Mouse (Mus musculus) thymus, adult 2 months (tissue): ENCODE results near the gene Lag3. TPM values are rescaled to one million over a fixed set of nuclear protein-coding genes. Genes with fewer than 3 reads are reported as not detected.
A peak's percentile ranks its signal among the peaks of the same experiment; 100 is the strongest.

Experiments used
- DNase-seq: peaks from one replicate; pipeline ENCODE4 v3.0.0; 2021
- H3K27ac ChIP-seq: fragments of 200-500 bp; 2 replicates; pipeline ENCODE4 v1.5.1; 2012; ENCODE audit warnings: low read length, control low read depth; ENCODE audit not compliant: control insufficient read depth, insufficient read depth
- H3K27me3 ChIP-seq: fragments of 200-500 bp; 2 replicates; pipeline ENCODE4 v1.6.1; 2012; ENCODE audit warnings: mild to moderate bottlenecking, low read length, moderate library complexity, mixed read lengths; ENCODE audit not compliant: control insufficient read depth, insufficient read depth
- H3K36me3 ChIP-seq: fragments of 200-500 bp; 2 replicates; pipeline ENCODE4 v1.6.1; 2012; ENCODE audit warnings: mild to moderate bottlenecking, low read length, moderate library complexity; ENCODE audit not compliant: control insufficient read depth, insufficient read depth
- H3K4me1 ChIP-seq: fragments of 200-500 bp; replicated peaks from 2 replicates; pipeline ENCODE4 v1.6.1; 2012; ENCODE audit warnings: low read length; ENCODE audit not compliant: control insufficient read depth, insufficient read depth
- H3K4me3 ChIP-seq: fragments of 200-500 bp; 2 replicates; pipeline ENCODE4 v1.5.1; 2012; ENCODE audit warnings: mild to moderate bottlenecking, low read length, control low read depth, moderate library complexity; ENCODE audit not compliant: control insufficient read depth, insufficient read depth
- CTCF ChIP-seq: fragments of 200-500 bp; IDR thresholded peaks from 2 replicates; pipeline ENCODE4 v1.5.1; 2012; ENCODE audit warnings: mild to moderate bottlenecking, control low read depth, low read length, moderate library complexity, borderline replicate concordance; ENCODE audit not compliant: control insufficient read depth, poor library complexity, insufficient read depth; ENCODE audit errors: extremely low read depth
- POLR2A ChIP-seq: fragments of 200-500 bp; IDR thresholded peaks from 2 replicates; pipeline ENCODE4 v1.6.1; 2012; ENCODE audit warnings: mild to moderate bottlenecking, low read length, control low read depth, moderate library complexity; ENCODE audit not compliant: control insufficient read depth, poor library complexity, insufficient read depth; ENCODE audit errors: extremely low read depth
- WGBS: fragments of 180-500 bp; shearing (Covaris S2); methylation state at CpG from one replicate; pipeline ENCODE4 v1.1.7; 2018; 5-methylcytosine and 5-hydroxymethylcytosine counted together
- polyA plus RNA-seq: library from polyadenylated mRNA; depleted of rRNA; stranded (reverse); fragments of >200 nt; gene quantifications from 2 replicates; pipeline ENCODE4 v1.2.3, GENCODE M21; 2012

The Lag3 gene
- polyA plus RNA-seq, 1 experiment, result 30.1 TPM

GRCm38 (mm10) chr6:124910032-124910431, 1.5 kb downstream of the Lag3 start:
- Histone ChIP-seq H3K27ac (no peak overlapping the region), H3K36me3 (peaks cover 12% of the 10 kb centered on the region), H3K4me1 (peaks cover 31% of the 10 kb centered on the region), H3K27me3 (no peaks in the 10 kb centered on the region), H3K4me3 (no peak overlapping the region)
- 15% methylated on average over 32 of the region's 32 CpGs for WGBS
- no peak for TF ChIP-seq POLR2A
- no peak for TF ChIP-seq CTCF
- no peak for DNase-seq

DNA sequence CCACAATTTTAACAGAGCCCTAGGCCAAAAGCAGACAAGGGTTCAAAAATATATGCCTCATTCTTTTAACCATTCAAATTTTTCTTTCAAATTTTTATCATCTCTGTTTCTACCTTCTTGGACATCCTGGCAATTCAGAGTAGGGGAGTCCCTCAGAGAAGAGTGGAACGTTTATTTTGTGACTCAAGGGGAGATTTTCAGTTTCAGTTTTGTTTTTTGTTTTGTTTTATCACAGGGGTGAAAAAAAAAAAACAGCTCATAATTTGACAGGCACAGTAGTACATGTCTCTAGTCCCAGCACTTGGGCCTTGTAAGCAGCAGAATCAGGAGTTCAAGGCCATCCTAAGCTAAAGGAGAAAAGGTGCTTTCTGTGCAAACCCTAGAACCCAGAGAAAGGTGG, 3.7 kb downstream of the Lag3 start:
- H3K4me3 ChIP-seq, result no peak overlapping the region
- peaks cover 41% of the 10 kb centered on the region for H3K4me1 ChIP-seq
- no peaks in the 10 kb centered on the region for H3K27me3 ChIP-seq
- 7% methylated on average over 1 of the region's 1 CpGs for WGBS
- no peak overlapping the region for H3K27ac ChIP-seq
- H3K36me3 ChIP-seq, result no peaks in the 10 kb centered on the region
- TF ChIP-seq POLR2A (no peak), CTCF (no peak)
- DNase-seq, result no peak

- H3K4me1 ChIP-seq, result peaks cover 49% of the 10 kb centered on the region
- 92% methylated on average over 16 of the region's 16 CpGs for WGBS
These were observed 6.3 kb downstream of the Lag3 start for GRCm38 (mm10) chr6:124904991-124905860.

DNA sequence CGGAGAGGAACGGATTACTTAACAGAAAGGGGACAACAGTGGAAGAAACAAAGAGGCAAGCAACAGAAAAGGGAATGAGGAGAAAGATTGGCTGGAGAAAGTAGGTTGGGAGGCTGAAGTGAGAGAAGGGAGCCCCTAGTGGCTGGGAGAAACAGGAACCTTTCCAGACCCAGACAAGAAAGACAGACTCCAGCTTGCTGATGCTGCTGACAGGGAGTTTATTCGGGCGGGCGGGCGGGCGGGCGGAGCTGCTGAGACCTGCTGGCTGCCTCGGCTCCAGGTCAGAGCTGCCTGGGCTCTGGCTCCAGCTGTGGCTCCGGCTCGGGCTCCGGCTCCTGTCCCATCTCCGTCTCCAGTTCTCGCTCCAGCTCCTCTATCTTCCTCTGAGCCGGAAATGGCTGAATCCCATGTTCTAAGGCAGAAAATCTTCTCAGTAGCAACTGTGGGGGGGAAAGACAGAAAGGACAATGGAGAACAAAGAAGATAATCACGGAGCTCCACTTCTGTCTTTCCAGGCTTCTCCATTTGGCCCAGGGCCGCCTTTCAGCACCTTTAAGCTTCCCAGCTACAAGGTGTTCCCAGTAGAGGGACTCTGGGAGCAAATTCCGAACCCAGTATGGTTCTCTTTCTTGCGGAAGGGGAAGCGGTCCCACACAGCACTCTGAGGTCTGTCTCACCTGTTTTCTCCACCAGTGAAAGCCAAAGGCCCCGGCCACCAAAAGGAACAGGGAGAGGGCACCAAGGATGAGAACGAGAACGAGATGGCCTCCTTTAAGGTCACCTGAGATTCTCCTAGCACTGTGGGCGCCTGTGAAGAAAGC, 7.1 kb downstream of the Lag3 start:
- peak; percentile 69 for DNase-seq
- WGBS, result 51% methylated on average over 24 of the region's 24 CpGs
- Histone ChIP-seq H3K4me3 (peak overlapping the region; percentile 41), H3K27me3 (no peaks in the 10 kb centered on the region), H3K4me1 (peaks cover 47% of the 10 kb centered on the region), H3K36me3 (no peaks in the 10 kb centered on the region), H3K27ac (peak overlapping the region; percentile 92)
- TF ChIP-seq CTCF (no peak), POLR2A (no peak)

More at GRCm38 (mm10) chr6:124904991-124905860, 6.3 kb downstream of the Lag3 start:
- H3K27me3 ChIP-seq, result no peaks in the 10 kb centered on the region
- no peak for DNase-seq
- no peaks in the 10 kb centered on the region for H3K36me3 ChIP-seq
- TF ChIP-seq POLR2A (no peak), CTCF (no peak)
- no peak overlapping the region for H3K27ac ChIP-seq
- H3K4me3 ChIP-seq, result no peak overlapping the region

- H3K4me1 ChIP-seq, result peaks cover 54% of the 10 kb centered on the region
- no peaks in the 10 kb centered on the region for H3K27me3 ChIP-seq
- WGBS, result under 1% methylated on average over 23 of the region's 23 CpGs
- DNase-seq, result peak; percentile 99
- no peaks in the 10 kb centered on the region for H3K36me3 ChIP-seq
- TF ChIP-seq CTCF, result peak; percentile 97
- no peak for TF ChIP-seq POLR2A
- peak overlapping the region; percentile 41 for H3K4me3 ChIP-seq
- peak overlapping the region; percentile 95 for H3K27ac ChIP-seq
These were observed 7.8 kb downstream of the Lag3 start for GRCm38 (mm10) chr6:124903580-124904151.

- peaks cover 60% of the 10 kb centered on the region for H3K4me1 ChIP-seq
- peak overlapping the region; percentile 95 for H3K27ac ChIP-seq
- no peak for DNase-seq
- TF ChIP-seq CTCF (no peak), POLR2A (no peak)
- no peaks in the 10 kb centered on the region for H3K27me3 ChIP-seq
- H3K36me3 ChIP-seq, result no peaks in the 10 kb centered on the region
- no peak overlapping the region for H3K4me3 ChIP-seq
These were observed 9.7 kb downstream of the Lag3 start for GRCm38 (mm10) chr6:124901851-124902250.
